Mouse (Mus musculus): Measurements from ENCODE around the gene Gys1. TPM values are rescaled to one million over a fixed set of nuclear protein-coding genes. Genes with fewer than 3 reads are reported as not detected.

Gys1 gene
- total and polyA plus RNA-seq, 2 experiments from 2014 or later, result 9.8 to 12.3 TPM

DNA sequence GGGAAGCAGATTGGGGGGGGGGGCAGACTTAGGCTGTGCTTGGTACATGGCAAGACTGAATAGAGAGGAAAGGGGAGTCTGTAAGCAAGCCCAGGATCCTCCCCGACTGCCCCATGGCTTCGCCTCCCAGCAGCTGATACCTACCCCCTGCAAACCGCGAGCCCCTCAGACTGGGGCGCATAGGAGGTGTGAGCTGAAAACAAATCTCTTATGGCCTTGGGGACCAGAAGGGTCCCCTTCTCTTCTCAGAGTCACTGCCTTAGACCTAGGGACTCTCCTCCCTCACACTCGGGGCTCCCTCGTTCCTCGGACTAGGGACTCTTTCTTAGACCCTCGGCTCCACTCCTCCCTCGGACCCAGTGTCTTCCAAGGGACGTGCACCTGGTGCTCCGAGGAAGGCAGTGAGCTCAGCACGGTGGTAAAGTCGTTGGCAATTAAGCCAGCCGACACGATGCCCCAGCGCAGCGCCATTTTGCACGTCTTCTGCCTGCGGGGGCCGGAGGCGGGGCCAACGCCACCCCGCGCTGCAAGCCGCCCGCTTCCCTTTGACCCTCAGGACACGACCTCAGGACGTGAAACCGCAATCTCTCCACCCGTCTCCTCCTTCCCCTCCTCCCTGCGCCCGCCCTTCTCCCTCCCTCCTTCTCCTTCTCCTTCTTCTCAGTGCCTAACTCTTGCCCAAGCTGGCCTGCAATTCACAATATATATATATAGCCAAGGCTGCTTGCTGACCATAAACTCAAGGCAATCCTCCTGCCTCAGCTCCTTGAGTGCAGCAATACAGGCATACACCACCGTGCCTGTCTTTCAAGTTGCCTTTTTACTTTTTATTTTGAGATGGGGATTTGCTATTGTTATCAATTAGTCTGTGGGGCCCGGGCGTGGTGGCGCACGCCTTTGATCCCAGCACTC lies 53.9 kb downstream of the Gys1 start, which contains the start of gene Dhdh:
Gene Dhdh, minus strand, starts transcription at position 513 of the 912 bp plus-strand sequence.
- DNase-seq, result no peak
- Histone ChIP-seq H3K4me1 (ENCODE audit: insufficient read depth) (0 out of 2 replicates have a peak, but pooled peaks cover 6% of the 10 kb centered on the region), H3K36me3 (ENCODE audit: insufficient read depth) (peaks cover 11% of the 10 kb centered on the region; the same call in 1 of the 2 replicates), H3K9ac (peak within 1 kb of the TSS; percentile 50), H3K4me3 (ENCODE audit: low read depth, low read length) (peak within 1 kb of the TSS; percentile 31), H3K9me3 (ENCODE audit: low read length) (no peaks in the 10 kb centered on the region), H3K27me3 (ENCODE audit: insufficient read depth, low read length) (no peaks in the 10 kb centered on the region), H3K27ac (ENCODE audit: low read depth, low read length) (peak within 1 kb of the TSS; percentile 80), H3K4me2 (ENCODE audit: low read depth) (peak within 1 kb of the TSS; percentile 48)
- WGBS, result 8% methylated on average over 36 of the region's 38 CpGs
- TF ChIP-seq CTCF (IDR thresholded peaks at IDR 0.05; ENCODE audit: low read depth), result no peak
- peak; percentile 69 for ATAC-seq

DNA sequence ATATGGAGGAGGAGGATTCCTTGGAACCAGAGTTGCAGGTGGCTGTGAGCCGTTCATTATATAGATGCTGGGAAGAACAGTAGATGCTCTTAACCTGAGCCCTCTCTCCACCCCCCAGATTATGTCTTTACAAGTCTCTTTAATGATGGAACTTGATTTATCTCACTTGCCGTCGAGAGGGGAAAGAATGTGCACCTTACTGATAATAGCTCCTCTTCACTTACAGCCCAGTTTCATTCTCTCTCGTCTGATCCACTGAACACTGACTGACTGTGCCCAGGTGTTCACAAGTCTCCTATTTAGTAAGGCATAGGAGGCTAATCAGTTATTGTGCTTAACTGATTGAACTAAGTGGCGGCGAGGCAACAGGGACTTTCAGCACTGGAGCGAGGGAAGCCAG lies 54.9 kb downstream of the Gys1 start:
- no peak overlapping the region for H3K27ac ChIP-seq (ENCODE audit: low read depth, low read length)
- DNase-seq (no peak), ATAC-seq (no peak)
- H3K36me3 ChIP-seq (ENCODE audit: insufficient read depth), result peaks cover 21% of the 10 kb centered on the region
- WGBS, result 73% methylated on average over 7 of the region's 7 CpGs
- no peaks in the 10 kb centered on the region for H3K9me3 ChIP-seq (ENCODE audit: low read length)
- no peak for TF ChIP-seq CTCF (IDR thresholded peaks at IDR 0.05; ENCODE audit: low read depth)
- no peak overlapping the region for H3K9ac ChIP-seq
- no peak overlapping the region for H3K4me2 ChIP-seq (ENCODE audit: low read depth)
- no peaks in the 10 kb centered on the region for H3K27me3 ChIP-seq (ENCODE audit: insufficient read depth, low read length)
- no peak overlapping the region for H3K4me3 ChIP-seq (ENCODE audit: low read depth, low read length)
- 0 out of 2 replicates have a peak, but pooled peaks cover 6% of the 10 kb centered on the region for H3K4me1 ChIP-seq (ENCODE audit: insufficient read depth)

DNA sequence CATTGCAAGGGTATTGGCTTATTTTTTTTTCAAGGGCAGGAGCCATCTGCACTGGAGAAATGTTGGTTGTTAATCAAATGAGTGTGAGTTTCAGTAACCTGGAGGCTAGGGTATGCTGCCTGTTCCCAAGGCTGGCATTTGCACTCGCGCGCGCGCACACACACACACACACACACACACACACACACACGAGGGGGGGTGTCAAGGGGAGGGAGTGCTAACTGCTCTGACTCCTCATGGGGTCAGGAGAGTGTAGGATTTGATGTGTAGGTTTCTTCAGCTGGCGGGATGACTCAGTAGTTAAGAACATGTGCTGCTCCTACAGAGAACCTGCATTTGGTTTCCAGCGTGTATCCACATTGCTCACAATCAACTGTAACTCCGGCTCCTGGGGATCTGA lies 56.2 kb downstream of the Gys1 start:
- Histone ChIP-seq H3K4me1 (ENCODE audit: insufficient read depth) (0 out of 2 replicates have a peak, but pooled peaks cover 6% of the 10 kb centered on the region), H3K9me3 (ENCODE audit: low read length) (no peaks in the 10 kb centered on the region), H3K4me2 (ENCODE audit: low read depth) (no peak overlapping the region), H3K36me3 (ENCODE audit: insufficient read depth) (peaks cover 34% of the 10 kb centered on the region), H3K27me3 (ENCODE audit: insufficient read depth, low read length) (no peaks in the 10 kb centered on the region), H3K4me3 (ENCODE audit: low read depth, low read length) (no peak overlapping the region), H3K27ac (ENCODE audit: low read depth, low read length) (no peak overlapping the region), H3K9ac (no peak overlapping the region)
- no peak for DNase-seq
- no peak for ATAC-seq
- TF ChIP-seq CTCF (IDR thresholded peaks at IDR 0.05; ENCODE audit: low read depth), result no peak
- WGBS, result 60% methylated on average over 9 of the region's 9 CpGs

DNA sequence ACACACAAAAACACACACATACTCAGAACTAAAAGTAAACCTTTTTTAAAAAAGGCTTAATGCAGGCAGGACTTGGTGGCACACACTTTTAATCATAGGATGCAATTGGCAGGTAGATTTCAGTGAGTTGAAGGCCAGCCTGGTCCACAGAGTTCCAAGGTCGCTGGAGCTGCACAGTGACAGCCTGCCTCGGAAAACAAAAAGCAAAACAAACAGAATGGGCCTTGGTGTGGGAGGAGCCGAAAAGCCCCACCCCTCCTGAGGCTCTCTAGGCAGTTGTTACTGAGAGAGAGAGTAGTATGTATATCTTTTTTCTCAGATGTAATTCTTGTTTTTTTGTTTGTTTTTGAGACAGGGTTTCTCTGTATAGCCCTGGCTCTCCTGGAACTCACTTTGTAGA lies 56.6 kb downstream of the Gys1 start:
- DNase-seq (no peak), ATAC-seq (no peak)
- H3K27ac ChIP-seq (ENCODE audit: low read depth, low read length), result no peak overlapping the region
- no peak for TF ChIP-seq CTCF (IDR thresholded peaks at IDR 0.05; ENCODE audit: low read depth)
- 30% methylated on average over 3 of the region's 3 CpGs for WGBS
- H3K4me1 ChIP-seq (ENCODE audit: insufficient read depth), result 0 out of 2 replicates have a peak, but pooled peaks cover 6% of the 10 kb centered on the region
- no peak overlapping the region for H3K4me3 ChIP-seq (ENCODE audit: low read depth, low read length)
- H3K4me2 ChIP-seq (ENCODE audit: low read depth), result no peak overlapping the region
- H3K27me3 ChIP-seq (ENCODE audit: insufficient read depth, low read length), result no peaks in the 10 kb centered on the region
- peaks cover 38% of the 10 kb centered on the region for H3K36me3 ChIP-seq (ENCODE audit: insufficient read depth)
- no peaks in the 10 kb centered on the region for H3K9me3 ChIP-seq (ENCODE audit: low read length)
- no peak overlapping the region for H3K9ac ChIP-seq

DNA sequence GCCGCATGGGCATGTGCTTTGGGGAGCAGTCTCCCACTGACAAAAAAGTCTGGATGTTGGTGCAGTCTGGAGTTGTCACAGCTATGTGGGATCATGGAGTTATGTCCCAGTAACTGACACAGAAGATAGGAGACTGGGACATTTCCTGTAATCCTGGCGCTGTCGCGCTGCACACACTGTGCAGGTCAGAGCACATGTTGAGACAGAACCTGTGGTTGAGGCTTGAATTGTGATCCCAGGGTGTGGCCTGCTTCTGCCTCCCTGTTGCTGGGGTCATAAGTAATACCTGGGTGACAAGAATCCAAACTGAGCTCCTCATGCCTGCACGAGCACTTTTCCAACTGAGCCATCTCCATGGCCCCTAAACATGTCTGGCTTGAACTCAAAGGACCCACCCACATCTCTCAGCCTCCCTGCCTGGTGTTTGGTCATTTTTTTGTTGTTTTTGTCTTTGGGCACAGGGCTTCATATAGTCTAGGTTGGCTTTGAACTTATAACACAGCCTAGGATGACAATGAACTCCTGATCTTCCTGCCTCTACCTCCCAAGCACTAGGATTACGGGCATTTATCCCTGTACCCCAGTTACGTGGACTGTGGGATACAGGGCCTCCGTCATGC lies 57.7 kb downstream of the Gys1 start:
- H3K36me3 ChIP-seq (ENCODE audit: insufficient read depth), result peaks cover 48% of the 10 kb centered on the region
- no peak overlapping the region for H3K9ac ChIP-seq
- no peak for TF ChIP-seq CTCF (IDR thresholded peaks at IDR 0.05; ENCODE audit: low read depth)
- H3K4me2 ChIP-seq (ENCODE audit: low read depth), result no peak overlapping the region
- no peak for ATAC-seq
- DNase-seq, result no peak
- no peaks in the 10 kb centered on the region for H3K9me3 ChIP-seq (ENCODE audit: low read length)
- no peak overlapping the region for H3K4me3 ChIP-seq (ENCODE audit: low read depth, low read length)
- no peaks in the 10 kb centered on the region for H3K27me3 ChIP-seq (ENCODE audit: insufficient read depth, low read length)
- H3K27ac ChIP-seq (ENCODE audit: low read depth, low read length), result no peak overlapping the region
- 0 out of 2 replicates have a peak, but pooled peaks cover 6% of the 10 kb centered on the region for H3K4me1 ChIP-seq (ENCODE audit: insufficient read depth)
- WGBS, result 93% methylated on average over 8 of the region's 8 CpGs

DNA sequence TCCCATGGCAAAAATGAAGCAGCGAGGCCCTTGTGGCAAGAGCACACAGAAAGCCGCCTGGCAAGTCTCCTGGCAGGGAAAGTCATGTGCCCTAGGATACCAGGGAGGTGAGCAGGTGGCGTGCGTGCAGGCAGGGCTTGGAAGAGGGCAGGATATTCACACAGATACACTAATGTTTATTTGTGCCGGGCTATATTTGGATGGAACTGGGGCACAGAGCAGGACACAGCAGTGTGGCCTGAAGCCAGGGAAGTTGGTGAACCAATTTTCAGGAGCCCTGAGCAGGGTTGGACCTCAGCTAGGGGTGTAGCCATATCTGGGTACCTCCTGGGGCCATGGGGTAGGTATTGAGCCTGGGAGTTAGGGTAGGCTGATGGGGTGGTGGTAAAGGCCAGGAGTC lies 58.3 kb downstream of the Gys1 start:
- no peak for TF ChIP-seq CTCF (IDR thresholded peaks at IDR 0.05; ENCODE audit: low read depth)
- WGBS, result 94% methylated on average over 5 of the region's 5 CpGs
- Histone ChIP-seq H3K4me2 (ENCODE audit: low read depth) (no peak overlapping the region), H3K9ac (no peak overlapping the region), H3K36me3 (ENCODE audit: insufficient read depth) (peaks cover 54% of the 10 kb centered on the region), H3K27ac (ENCODE audit: low read depth, low read length) (no peak overlapping the region), H3K9me3 (ENCODE audit: low read length) (no peaks in the 10 kb centered on the region), H3K4me1 (ENCODE audit: insufficient read depth) (0 out of 2 replicates have a peak, but pooled peaks cover 6% of the 10 kb centered on the region), H3K4me3 (ENCODE audit: low read depth, low read length) (no peak overlapping the region), H3K27me3 (ENCODE audit: insufficient read depth, low read length) (no peaks in the 10 kb centered on the region)
- ATAC-seq (no peak), DNase-seq (no peak)

DNA sequence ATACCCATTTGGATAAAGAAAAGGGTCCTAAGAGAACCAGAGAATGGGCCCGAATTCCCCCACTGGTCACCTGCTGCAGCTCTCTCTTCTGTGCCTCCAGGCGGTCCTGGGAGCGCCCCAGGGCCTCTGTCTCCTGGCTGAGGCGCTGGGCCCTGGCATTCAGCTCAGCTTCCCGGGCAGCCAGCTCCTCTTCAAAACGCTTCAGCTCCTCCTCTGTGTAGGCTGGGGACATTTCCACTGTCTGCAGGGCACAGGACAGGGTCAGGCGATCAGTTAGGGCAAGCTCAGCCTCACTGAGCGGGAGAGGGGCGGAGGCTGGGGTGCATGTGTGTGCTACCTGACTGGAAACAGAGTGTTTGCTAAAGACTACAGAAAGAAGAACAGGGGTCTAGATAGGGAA lies 59.9 kb downstream of the Gys1 start:
- no peaks in the 10 kb centered on the region for H3K9me3 ChIP-seq (ENCODE audit: low read length)
- H3K4me2 ChIP-seq (ENCODE audit: low read depth), result no peak overlapping the region
- no peak overlapping the region for H3K9ac ChIP-seq
- H3K27me3 ChIP-seq (ENCODE audit: insufficient read depth, low read length), result no peaks in the 10 kb centered on the region
- no peak overlapping the region for H3K4me3 ChIP-seq (ENCODE audit: low read depth, low read length)
- H3K4me1 ChIP-seq (ENCODE audit: insufficient read depth), result no peaks in the 10 kb centered on the region
- WGBS, result 84% methylated on average over 9 of the region's 9 CpGs
- peaks cover 70% of the 10 kb centered on the region for H3K36me3 ChIP-seq (ENCODE audit: insufficient read depth)
- DNase-seq (no peak), ATAC-seq (no peak)
- no peak for TF ChIP-seq CTCF (IDR thresholded peaks at IDR 0.05; ENCODE audit: low read depth)
- no peak overlapping the region for H3K27ac ChIP-seq (ENCODE audit: low read depth, low read length)
